Mouse (Mus musculus) liver, embryonic 11.5 days (tissue): ENCODE data around the gene Mei1. TPM values are rescaled to one million over a fixed set of nuclear protein-coding genes. Genes with fewer than 3 reads are reported as not detected.
A peak's percentile ranks its signal among the peaks of the same experiment; 100 is the strongest.

Experiments
- ATAC-seq: fragments of 200-750 bp; cut with Nextera tagmentation; replicated peaks from 2 replicates; pipeline ENCODE4 v1.8.0; 2017; ENCODE audit warnings: moderate number of reproducible peaks, mild to moderate bottlenecking, moderate TSS enrichment, moderate library complexity; ENCODE audit not compliant: low FRiP score
- DNase-seq: peaks from one replicate; pipeline ENCODE4 v3.0.0-alpha.2; 2017; ENCODE audit warnings: low spot score
- H3K27ac ChIP-seq: fragments of 300-500 bp; sonication (generic); 2 replicates; pipeline ENCODE4 v1.5.1; 2014; ENCODE audit warnings: mild to moderate bottlenecking, low read depth, low read length, control low read depth
- H3K27me3 ChIP-seq: fragments of 300-500 bp; sonication (generic); replicated peaks from 2 replicates; pipeline ENCODE4 v1.6.1; 2014; ENCODE audit warnings: low read length, mixed read lengths; ENCODE audit not compliant: control insufficient read depth, insufficient read depth
- H3K36me3 ChIP-seq: fragments of 300-500 bp; sonication (generic); 2 replicates; pipeline ENCODE4 v1.6.1; 2014; ENCODE audit warnings: mild to moderate bottlenecking, low read length, moderate library complexity, mixed read lengths; ENCODE audit not compliant: control insufficient read depth, insufficient read depth
- H3K4me1 ChIP-seq: fragments of 300-500 bp; sonication (generic); replicated peaks from 2 replicates; pipeline ENCODE4 v1.6.1; 2014; ENCODE audit warnings: low read length, mixed read lengths; ENCODE audit not compliant: control insufficient read depth, insufficient read depth
- H3K4me2 ChIP-seq: fragments of 300-500 bp; sonication (generic); 2 replicates; pipeline ENCODE4 v1.6.1; 2014; ENCODE audit warnings: mild to moderate bottlenecking, control low read depth, moderate library complexity
- H3K4me3 ChIP-seq: fragments of 300-500 bp; sonication (generic); 2 replicates; pipeline ENCODE4 v1.5.1; 2014; ENCODE audit warnings: low read depth, low read length, control low read depth
- H3K9ac ChIP-seq: fragments of 300-500 bp; sonication (generic); 2 replicates; pipeline ENCODE4 v1.6.1; 2014; ENCODE audit warnings: low read depth, low read length, control low read depth
- H3K9me3 ChIP-seq: fragments of 300-500 bp; sonication (generic); 2 replicates; pipeline ENCODE4 v1.6.1; 2016; ENCODE audit warnings: low read length, inconsistent platforms, mixed read lengths; ENCODE audit not compliant: control insufficient read depth
- WGBS: fragments of 180-500 bp; shearing (Covaris S2); extraction: QIAGEN DNeasy Blood & Tissue Kit; methylation state at CpG from one replicate; pipeline ENCODE4 v1.1.7; 2014; 5-methylcytosine and 5-hydroxymethylcytosine counted together
- polyA plus RNA-seq: library from polyadenylated mRNA; unstranded; fragments of >200 nt; fragmentation: Nextera tagmentation; extraction: Ambion mirVana; gene quantifications from 2 replicates; pipeline ENCODE4 v1.2.1, GENCODE M21; 2014

Mei1 gene
- not detected in 2 replicates for polyA plus RNA-seq

DNA sequence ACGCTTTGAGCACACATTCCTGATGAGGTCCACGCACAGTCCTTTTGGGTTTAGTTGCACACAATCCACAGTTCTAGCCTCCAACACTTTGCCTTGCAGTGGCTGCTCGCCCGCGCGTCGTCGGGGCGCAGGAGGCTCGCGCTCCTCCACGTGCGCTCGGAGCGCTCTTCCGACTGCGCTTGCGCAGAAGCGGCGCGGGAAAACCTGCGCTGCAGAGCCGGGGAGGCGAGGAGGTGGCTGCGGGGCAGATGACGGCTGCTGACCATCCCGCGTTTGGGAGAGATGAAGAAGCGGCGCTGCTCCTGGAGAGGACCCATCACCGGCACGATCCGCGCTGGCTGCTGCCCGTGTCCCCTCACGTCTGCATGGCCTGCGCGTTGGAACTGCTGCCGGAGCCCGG lies at the start of gene Mei1:
TSS of gene Mei1 (plus strand) at position 99 of the 400 bp plus-strand sequence.
- H3K36me3 ChIP-seq: no peaks in the 10 kb centered on the region
- no peak for ATAC-seq
- no peaks in the 10 kb centered on the region for H3K9me3 ChIP-seq
- no peak within 1 kb of the TSS for H3K4me3 ChIP-seq
- no peak within 1 kb of the TSS for H3K27ac ChIP-seq
- H3K4me2 ChIP-seq: peak within 1 kb of the TSS; percentile 21
- 21% methylated on average over 40 of the region's 40 CpGs for WGBS
- H3K27me3 ChIP-seq: peaks cover 37% of the 10 kb centered on the region
- no peak for DNase-seq
- no peak within 1 kb of the TSS for H3K9ac ChIP-seq
- no peaks in the 10 kb centered on the region for H3K4me1 ChIP-seq

DNA sequence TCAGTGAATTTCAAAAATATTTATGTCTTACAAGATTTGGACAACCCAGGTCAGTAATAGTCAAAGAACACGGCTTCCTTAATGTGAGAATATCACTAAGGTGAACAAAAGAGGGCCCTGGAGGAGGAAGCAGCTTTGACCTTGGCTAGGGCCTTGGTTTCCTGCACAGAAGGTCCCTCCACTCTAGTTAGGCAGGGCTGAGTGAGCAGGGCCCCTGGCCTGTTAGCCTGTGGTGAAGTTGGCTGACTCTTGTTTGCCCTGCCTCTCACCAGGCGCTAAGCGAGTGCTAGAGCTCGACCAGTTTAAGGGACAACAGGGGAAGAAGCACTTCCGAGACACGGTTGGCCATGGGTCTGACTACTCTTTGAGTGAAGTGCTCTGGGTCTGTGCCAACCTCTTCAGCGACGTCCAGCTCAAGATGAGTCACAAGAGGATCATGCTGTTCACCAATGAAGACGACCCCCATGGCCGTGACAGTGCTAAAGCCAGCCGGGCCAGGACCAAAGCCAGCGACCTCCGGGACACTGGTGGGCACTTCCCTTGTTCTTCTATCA lies 47.2 kb upstream of the Mei1 start:
- Histone ChIP-seq H3K27ac (no peak overlapping the region), H3K36me3 (peaks cover 46% of the 10 kb centered on the region), H3K27me3 (no peaks in the 10 kb centered on the region), H3K4me1 (peaks cover 2% of the 10 kb centered on the region; the same call in 1 of the 2 replicates), H3K9ac (no peak overlapping the region), H3K4me2 (no peak overlapping the region), H3K4me3 (no peak overlapping the region), H3K9me3 (no peaks in the 10 kb centered on the region)
- no peak for DNase-seq
- ATAC-seq: no peak
- WGBS: 85% methylated on average over 13 of the region's 13 CpGs

DNA sequence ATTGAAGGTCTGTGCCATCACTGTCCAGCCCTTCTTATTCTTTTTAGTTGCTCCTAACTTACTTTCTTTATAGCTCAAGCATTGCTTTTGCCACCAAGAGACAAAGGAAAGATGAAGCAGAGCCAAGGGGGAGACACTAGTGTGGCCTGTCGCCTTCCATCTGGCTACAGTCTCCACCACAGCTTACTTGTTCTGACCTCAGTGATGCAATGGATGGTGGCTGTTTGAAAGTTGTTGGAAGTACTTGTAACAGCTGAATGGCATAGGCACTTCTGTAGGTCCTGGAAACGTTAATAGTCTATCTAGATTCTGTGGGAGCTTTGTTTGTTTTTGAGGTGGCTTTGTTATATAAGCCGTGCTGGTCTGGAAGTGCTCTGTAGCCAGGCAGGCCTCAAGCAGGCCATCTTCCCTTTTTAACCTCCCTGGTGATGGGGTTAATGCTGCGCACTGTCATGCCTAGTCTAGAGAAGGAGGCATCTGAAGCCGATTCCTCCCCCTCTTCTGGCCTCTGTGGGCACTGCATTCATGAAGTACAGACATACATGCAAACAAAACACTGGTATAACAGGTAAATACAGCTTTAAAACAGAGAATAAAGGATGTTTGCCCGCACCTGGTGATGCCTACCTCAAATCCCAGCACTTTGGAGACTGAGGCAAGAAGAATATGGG lies 45.7 kb upstream of the Mei1 start:
- no peaks in the 10 kb centered on the region for H3K27me3 ChIP-seq
- WGBS: 88% methylated on average over 6 of the region's 6 CpGs
- no peaks in the 10 kb centered on the region for H3K9me3 ChIP-seq
- no peak overlapping the region for H3K4me3 ChIP-seq
- no peak for DNase-seq
- no peaks in the 10 kb centered on the region for H3K4me1 ChIP-seq
- no peak overlapping the region for H3K4me2 ChIP-seq
- ATAC-seq: no peak
- no peak overlapping the region for H3K27ac ChIP-seq
- H3K9ac ChIP-seq: no peak overlapping the region
- H3K36me3 ChIP-seq: peaks cover 53% of the 10 kb centered on the region

DNA sequence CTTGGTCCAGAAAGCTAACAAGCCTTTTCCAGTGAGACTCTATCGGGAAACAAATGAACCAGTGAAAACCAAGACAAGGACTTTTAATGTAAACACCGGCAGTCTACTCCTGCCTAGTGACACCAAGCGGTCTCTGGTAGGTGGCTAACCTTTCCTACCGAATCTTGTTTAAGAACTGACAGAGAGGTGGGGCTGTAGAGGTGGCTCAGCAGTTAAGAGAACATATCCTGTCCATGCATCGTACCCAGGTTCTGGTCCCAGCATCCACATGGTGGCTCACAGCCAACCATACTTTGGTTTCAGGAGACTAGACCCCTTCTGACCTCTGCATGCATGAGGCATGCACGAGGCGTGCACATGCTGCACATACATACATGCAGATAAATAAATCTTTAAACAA lies 42.5 kb upstream of the Mei1 start:
- no peak overlapping the region for H3K4me2 ChIP-seq
- H3K36me3 ChIP-seq: peaks cover 63% of the 10 kb centered on the region
- no peak overlapping the region for H3K4me3 ChIP-seq
- DNase-seq (no peak), ATAC-seq (no peak)
- H3K4me1 ChIP-seq: no peaks in the 10 kb centered on the region
- H3K9ac ChIP-seq: no peak overlapping the region
- no peak overlapping the region for H3K27ac ChIP-seq
- WGBS: 93% methylated on average over 7 of the region's 7 CpGs
- no peaks in the 10 kb centered on the region for H3K9me3 ChIP-seq
- no peaks in the 10 kb centered on the region for H3K27me3 ChIP-seq

DNA sequence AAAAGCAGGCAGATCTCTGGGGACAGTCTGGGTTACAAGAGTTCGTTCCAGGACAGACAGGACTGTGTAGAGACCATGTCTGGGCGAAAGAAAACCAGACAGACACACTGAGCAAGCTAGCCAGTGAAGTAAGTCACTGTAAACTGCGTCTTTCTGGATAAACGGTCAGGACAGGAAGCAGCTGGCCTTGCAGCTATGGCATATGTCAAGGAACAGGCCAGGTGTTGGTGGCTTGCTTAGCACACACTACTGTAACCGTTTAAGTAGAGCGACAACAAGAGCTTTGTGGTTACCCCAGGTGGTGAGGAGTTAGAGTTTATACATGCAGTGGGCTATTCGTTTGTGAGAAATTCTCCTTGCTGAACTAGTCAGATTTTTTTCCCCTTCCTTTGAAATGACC lies 42.1 kb upstream of the Mei1 start:
- H3K36me3 ChIP-seq: peaks cover 66% of the 10 kb centered on the region
- no peaks in the 10 kb centered on the region for H3K9me3 ChIP-seq
- H3K9ac ChIP-seq: no peak overlapping the region
- H3K4me3 ChIP-seq: no peak overlapping the region
- H3K4me1 ChIP-seq: no peaks in the 10 kb centered on the region
- ATAC-seq (no peak), DNase-seq (no peak)
- WGBS: 90% methylated on average over 7 of the region's 7 CpGs
- H3K27me3 ChIP-seq: no peaks in the 10 kb centered on the region
- H3K27ac ChIP-seq: no peak overlapping the region
- H3K4me2 ChIP-seq: no peak overlapping the region

DNA sequence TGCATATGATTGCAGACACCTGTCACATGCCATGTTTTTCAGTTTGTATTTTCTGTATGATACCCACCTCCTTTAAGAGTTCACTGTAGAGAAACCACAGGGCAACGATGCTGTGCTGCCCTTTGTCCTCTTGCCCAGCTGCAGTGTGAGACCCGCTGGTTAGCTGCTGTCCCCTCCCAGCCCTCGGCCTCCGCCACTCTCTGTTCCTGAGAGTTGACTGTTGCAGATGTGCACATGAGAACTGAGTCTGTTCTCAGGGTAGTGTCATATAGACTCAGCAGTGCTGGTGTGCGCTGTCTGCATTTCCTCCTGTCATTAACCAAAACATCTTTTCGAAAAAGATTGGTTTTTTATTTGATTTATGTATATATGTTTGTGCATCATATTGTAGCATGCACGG lies 37.4 kb upstream of the Mei1 start:
- Histone ChIP-seq H3K9me3 (no peaks in the 10 kb centered on the region), H3K9ac (no peak overlapping the region), H3K4me1 (no peaks in the 10 kb centered on the region), H3K4me3 (no peak overlapping the region), H3K4me2 (no peak overlapping the region), H3K36me3 (peaks cover 44% of the 10 kb centered on the region), H3K27me3 (no peaks in the 10 kb centered on the region), H3K27ac (no peak overlapping the region)
- no peak for ATAC-seq
- no peak for DNase-seq
- WGBS: 90% methylated on average over 7 of the region's 7 CpGs

DNA sequence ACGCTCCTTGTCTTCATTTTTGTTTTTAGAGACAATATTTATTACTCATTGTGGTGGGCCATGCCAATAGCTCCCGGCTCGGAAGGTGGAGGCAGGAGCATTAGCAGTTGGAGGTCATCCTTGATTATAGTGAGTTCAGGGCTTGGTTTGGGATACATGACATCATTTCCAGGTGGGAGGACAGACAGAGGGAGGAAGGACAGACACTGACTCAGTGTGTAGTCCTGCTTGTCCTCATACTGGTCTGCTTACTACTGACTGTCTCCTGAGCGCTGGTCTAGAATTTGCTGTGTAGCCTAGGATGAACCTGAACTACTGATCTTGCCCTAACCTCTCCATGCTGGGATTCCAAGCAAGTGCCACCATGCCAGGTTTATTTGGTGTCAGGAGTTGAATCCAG lies 36.0 kb upstream of the Mei1 start, which contains the start of gene Desi1:
TSS of gene Desi1 (minus strand) at position 101 of the 400 bp plus-strand sequence.
- 95% methylated on average over 4 of the region's 4 CpGs for WGBS
- H3K36me3 ChIP-seq: peaks cover 43% of the 10 kb centered on the region
- no peak within 1 kb of the TSS; the same call in 1 of the 2 replicates for H3K9ac ChIP-seq

DNA sequence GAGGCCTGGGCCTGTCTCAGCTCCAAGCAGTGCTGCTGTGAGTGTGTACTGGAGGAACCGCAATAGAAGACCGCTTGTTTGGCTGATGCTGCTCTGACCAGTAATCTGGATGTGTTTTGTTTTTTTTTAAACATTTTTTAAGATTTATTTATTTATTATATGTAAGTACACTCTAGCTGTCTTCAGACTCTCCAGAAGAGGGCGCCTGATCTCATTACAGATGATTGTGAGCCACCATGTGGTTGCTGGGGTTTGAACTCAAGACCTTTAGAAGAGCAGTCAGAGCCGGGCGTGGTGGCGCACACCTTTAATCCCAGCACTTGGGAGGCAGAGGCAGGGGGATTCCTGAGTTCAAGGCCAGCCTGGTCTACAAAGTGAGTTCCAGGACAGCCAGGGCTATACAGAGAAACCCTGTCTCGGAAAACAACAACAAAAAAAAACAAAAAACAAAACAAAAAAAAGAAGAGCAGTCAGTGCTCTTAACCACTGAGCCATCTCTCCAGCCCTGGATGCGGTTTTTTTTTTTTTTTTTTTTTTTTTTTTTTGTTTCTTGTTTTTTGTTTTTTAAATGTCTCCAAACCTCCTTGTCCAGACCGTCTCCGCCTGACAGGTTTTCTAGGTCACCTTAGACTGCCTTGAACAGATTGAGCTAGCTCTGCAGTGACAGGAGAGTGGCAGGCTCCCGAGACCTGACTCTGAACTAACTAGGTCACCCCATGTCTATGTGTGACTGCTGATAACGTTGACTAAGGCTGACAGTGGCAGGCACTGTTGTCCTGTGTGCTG lies 33.7 kb upstream of the Mei1 start:
- H3K36me3 ChIP-seq: peaks cover 38% of the 10 kb centered on the region
- no peak overlapping the region for H3K4me2 ChIP-seq
- DNase-seq: no peak
- H3K9me3 ChIP-seq: no peaks in the 10 kb centered on the region
- WGBS: 74% methylated on average over 12 of the region's 12 CpGs
- H3K27ac ChIP-seq: no peak overlapping the region
- H3K4me1 ChIP-seq: no peaks in the 10 kb centered on the region
- ATAC-seq: no peak
- no peak overlapping the region for H3K4me3 ChIP-seq
- H3K9ac ChIP-seq: no peak overlapping the region
- no peaks in the 10 kb centered on the region for H3K27me3 ChIP-seq

More for the DNA sequence above, 36.0 kb upstream of the Mei1 start, which contains the start of gene Desi1:
- Histone ChIP-seq H3K9me3 (no peaks in the 10 kb centered on the region), H3K4me3 (no peak within 1 kb of the TSS), H3K27me3 (no peaks in the 10 kb centered on the region), H3K27ac (no peak within 1 kb of the TSS), H3K4me2 (no peak within 1 kb of the TSS), H3K4me1 (no peaks in the 10 kb centered on the region)
- DNase-seq: no peak
- no peak for ATAC-seq
